Mouse (Mus musculus) intestine, postnatal 0 days (tissue): ENCODE results near the gene Galnt7. TPM values are rescaled to one million over a fixed set of nuclear protein-coding genes. Genes with fewer than 3 reads are reported as not detected.

Experiments used
- ATAC-seq: fragments of 200-750 bp; cut with Nextera tagmentation; 2 replicates; pipeline ENCODE4 v1.8.0; 2017; ENCODE audit warnings: mild to moderate bottlenecking, moderate TSS enrichment, moderate library complexity
- H3K27ac ChIP-seq: fragments of 300-500 bp; sonication (generic); 2 replicates; pipeline ENCODE4 v1.5.1; 2014; ENCODE audit warnings: mild to moderate bottlenecking, low read depth, low read length, moderate library complexity
- H3K27me3 ChIP-seq: fragments of 300-500 bp; sonication (generic); replicated peaks from 2 replicates; pipeline ENCODE4 v1.6.1; 2014; ENCODE audit warnings: low read length, mixed read lengths; ENCODE audit not compliant: control insufficient read depth, insufficient read depth
- H3K36me3 ChIP-seq: fragments of 300-500 bp; sonication (generic); 2 replicates; pipeline ENCODE4 v1.6.1; 2014; ENCODE audit warnings: mild to moderate bottlenecking, moderate library complexity; ENCODE audit not compliant: control insufficient read depth, insufficient read depth
- H3K4me1 ChIP-seq: fragments of 300-500 bp; sonication (generic); replicated peaks from 2 replicates; pipeline ENCODE4 v1.6.1; 2014; ENCODE audit warnings: antibody characterized with exemption, low read length, mixed read lengths; ENCODE audit not compliant: control insufficient read depth, insufficient read depth
- H3K4me2 ChIP-seq: fragments of 300-500 bp; sonication (generic); replicated peaks from 2 replicates; pipeline ENCODE4 v1.6.1; 2014; ENCODE audit warnings: low read depth, mild to moderate bottlenecking, moderate library complexity
- H3K4me3 ChIP-seq: fragments of 300-500 bp; sonication (generic); 2 replicates; pipeline ENCODE4 v1.5.1; 2014; ENCODE audit warnings: low read depth, low read length
- H3K9ac ChIP-seq: fragments of 300-500 bp; sonication (generic); 2 replicates; pipeline ENCODE4 v1.6.1; 2014; ENCODE audit warnings: mild to moderate bottlenecking, low read depth, low read length
- H3K9me3 ChIP-seq: fragments of 300-500 bp; sonication (generic); 2 replicates; pipeline ENCODE4 v1.6.1; 2016; ENCODE audit warnings: mixed run types; ENCODE audit not compliant: control insufficient read depth
- CTCF ChIP-seq: sonication (generic); IDR thresholded peaks from 2 replicates; pipeline ENCODE4 v1.5.1; 2016; ENCODE audit warnings: low read depth, mild to moderate bottlenecking, control low read depth, antibody characterized with exemption, moderate library complexity
- WGBS: fragments of 180-500 bp; shearing (Covaris S2); extraction: QIAGEN DNeasy Blood & Tissue Kit; methylation state at CpG from one replicate; pipeline ENCODE4 v1.1.7; 2014; 5-methylcytosine and 5-hydroxymethylcytosine counted together
- polyA plus RNA-seq: library from polyadenylated mRNA; unstranded; fragments of >200 nt; fragmentation: Nextera tagmentation; extraction: Ambion mirVana; gene quantifications from 2 replicates; pipeline ENCODE4 v1.2.1, GENCODE M21; 2015

Gene Galnt7
- polyA plus RNA-seq, 1 experiment from 2014 or later, result 20.2 TPM

- no peaks in the 10 kb centered on the region for H3K36me3 ChIP-seq
- H3K9me3 ChIP-seq, result no peaks in the 10 kb centered on the region
- no peaks in the 10 kb centered on the region for H3K27me3 ChIP-seq
- no peak overlapping the region for H3K9ac ChIP-seq
- ATAC-seq, result peak; percentile 97
- H3K4me2 ChIP-seq, result peak overlapping the region; percentile 44
- peak overlapping the region; percentile 54; the same call in 1 of the 2 replicates for H3K27ac ChIP-seq
- 38% methylated on average over 12 of the region's 12 CpGs for WGBS
- H3K4me1 ChIP-seq, result no peaks in the 10 kb centered on the region
- no peak for TF ChIP-seq CTCF
- H3K4me3 ChIP-seq, result no peak overlapping the region
Observed at GRCm38 (mm10) chr8:57601987-57602418, 50.8 kb downstream of the Galnt7 start.

- Histone ChIP-seq H3K4me1 (no peaks in the 10 kb centered on the region), H3K4me3 (peak overlapping the region; percentile 23), H3K36me3 (no peaks in the 10 kb centered on the region), H3K9ac (peak overlapping the region; percentile 38; the same call in 1 of the 2 replicates), H3K27me3 (no peaks in the 10 kb centered on the region), H3K4me2 (peak overlapping the region; percentile 63), H3K27ac (peak overlapping the region; percentile 73), H3K9me3 (no peaks in the 10 kb centered on the region)
- ATAC-seq, result peak; percentile 43
- no peak for TF ChIP-seq CTCF
- WGBS, result 17% methylated on average over 22 of the region's 22 CpGs
Observed at GRCm38 (mm10) chr8:57599813-57600555, 52.8 kb downstream of the Galnt7 start.

- no peak overlapping the region for H3K9ac ChIP-seq
- 88% methylated on average over 3 of the region's 3 CpGs for WGBS
Observed at GRCm38 (mm10) chr8:57595853-57596252, 57.0 kb downstream of the Galnt7 start.

GRCm38 (mm10) chr8:57594175-57594885 lies 58.5 kb downstream of the Galnt7 start:
- Histone ChIP-seq H3K36me3 (no peaks in the 10 kb centered on the region), H3K27me3 (no peaks in the 10 kb centered on the region), H3K27ac (peak overlapping the region; percentile 57), H3K4me2 (no peak overlapping the region; the same call in 1 of the 2 replicates), H3K4me3 (no peak overlapping the region), H3K4me1 (no peaks in the 10 kb centered on the region), H3K9me3 (no peaks in the 10 kb centered on the region), H3K9ac (no peak overlapping the region)
- ATAC-seq, result peak; percentile 91
- 30% methylated on average over 6 of the region's 6 CpGs for WGBS
- no peak for TF ChIP-seq CTCF

More at GRCm38 (mm10) chr8:57595853-57596252, 57.0 kb downstream of the Galnt7 start:
- Histone ChIP-seq H3K9me3 (no peaks in the 10 kb centered on the region), H3K4me2 (no peak overlapping the region), H3K36me3 (no peaks in the 10 kb centered on the region), H3K4me1 (no peaks in the 10 kb centered on the region), H3K27me3 (no peaks in the 10 kb centered on the region), H3K27ac (no peak overlapping the region), H3K4me3 (no peak overlapping the region)
- TF ChIP-seq CTCF, result no peak
- no peak for ATAC-seq

GRCm38 (mm10) chr8:57592604-57593003 lies 60.2 kb downstream of the Galnt7 start:
- TF ChIP-seq CTCF, result no peak
- WGBS, result 73% methylated on average over 7 of the region's 7 CpGs
- H3K4me1 ChIP-seq, result no peaks in the 10 kb centered on the region
- no peaks in the 10 kb centered on the region for H3K9me3 ChIP-seq
- no peak for ATAC-seq
- H3K4me2 ChIP-seq, result no peak overlapping the region
- H3K36me3 ChIP-seq, result no peaks in the 10 kb centered on the region
- H3K4me3 ChIP-seq, result no peak overlapping the region
- H3K9ac ChIP-seq, result no peak overlapping the region
- H3K27ac ChIP-seq, result no peak overlapping the region
- no peaks in the 10 kb centered on the region for H3K27me3 ChIP-seq

- TF ChIP-seq CTCF, result no peak
- H3K4me3 ChIP-seq, result no peak overlapping the region
- H3K36me3 ChIP-seq, result no peaks in the 10 kb centered on the region
- no peak overlapping the region for H3K27ac ChIP-seq
- 95% methylated on average over 4 of the region's 4 CpGs for WGBS
- no peaks in the 10 kb centered on the region for H3K4me1 ChIP-seq
- ATAC-seq, result no peak
- no peaks in the 10 kb centered on the region for H3K27me3 ChIP-seq
- no peak overlapping the region for H3K4me2 ChIP-seq
- H3K9me3 ChIP-seq, result no peaks in the 10 kb centered on the region
- no peak overlapping the region for H3K9ac ChIP-seq
Observed at GRCm38 (mm10) chr8:57591681-57592080, 61.2 kb downstream of the Galnt7 start.
